Mouse (Mus musculus) lung, embryonic 16.5 days (tissue): ENCODE measurements around the gene Fbxl3. TPM values are rescaled to one million over a fixed set of nuclear protein-coding genes. Genes with fewer than 3 reads are reported as not detected.

ENCODE experiments used
- ATAC-seq: fragments of 200-750 bp; cut with Nextera tagmentation; 2 replicates; pipeline ENCODE4 v1.8.0; 2017; ENCODE audit warnings: low read depth, mild to moderate bottlenecking, moderate library complexity
- H3K27ac ChIP-seq: fragments of 300-500 bp; sonication (generic); 2 replicates; pipeline ENCODE4 v1.5.1; 2014; ENCODE audit warnings: mild to moderate bottlenecking, control low read depth, low read length
- H3K27me3 ChIP-seq: fragments of 300-500 bp; sonication (generic); 2 replicates; pipeline ENCODE4 v1.6.1; 2014; ENCODE audit warnings: low read depth, low read length, mixed read lengths; ENCODE audit not compliant: control insufficient read depth, insufficient read depth
- H3K36me3 ChIP-seq: fragments of 300-500 bp; sonication (generic); 2 replicates; pipeline ENCODE4 v1.6.1; 2014; ENCODE audit warnings: low read length; ENCODE audit not compliant: control insufficient read depth, insufficient read depth
- H3K4me1 ChIP-seq: fragments of 300-500 bp; sonication (generic); replicated peaks from 2 replicates; pipeline ENCODE4 v1.6.1; 2014; ENCODE audit warnings: low read length, mixed read lengths; ENCODE audit not compliant: control insufficient read depth, insufficient read depth
- H3K4me2 ChIP-seq: fragments of 300-500 bp; sonication (generic); 2 replicates; pipeline ENCODE4 v1.6.1; 2014; ENCODE audit warnings: low read depth, low read length, control low read depth
- H3K4me3 ChIP-seq: fragments of 300-500 bp; sonication (generic); 2 replicates; pipeline ENCODE4 v1.5.1; 2014; ENCODE audit warnings: mild to moderate bottlenecking, low read length, control low read depth
- H3K9ac ChIP-seq: fragments of 300-500 bp; sonication (generic); 2 replicates; pipeline ENCODE4 v1.6.1; 2014; ENCODE audit warnings: low read length, control low read depth
- H3K9me3 ChIP-seq: fragments of 300-500 bp; sonication (generic); 2 replicates; pipeline ENCODE4 v1.6.1; 2016; ENCODE audit warnings: low read length; ENCODE audit not compliant: control insufficient read depth
- WGBS: fragments of 180-500 bp; shearing (Covaris S2); extraction: QIAGEN DNeasy Blood & Tissue Kit; methylation state at CpG from one replicate; pipeline ENCODE4 v1.1.7; 2014; 5-methylcytosine and 5-hydroxymethylcytosine counted together
- polyA plus RNA-seq: library from polyadenylated mRNA; unstranded; fragments of >200 nt; fragmentation: Nextera tagmentation; extraction: Ambion mirVana; gene quantifications from 2 replicates; pipeline ENCODE4 v1.2.1, GENCODE M21; 2015

Fbxl3 gene
- polyA plus RNA-seq = 22.6 and 24.7 TPM in 2 replicates

DNA sequence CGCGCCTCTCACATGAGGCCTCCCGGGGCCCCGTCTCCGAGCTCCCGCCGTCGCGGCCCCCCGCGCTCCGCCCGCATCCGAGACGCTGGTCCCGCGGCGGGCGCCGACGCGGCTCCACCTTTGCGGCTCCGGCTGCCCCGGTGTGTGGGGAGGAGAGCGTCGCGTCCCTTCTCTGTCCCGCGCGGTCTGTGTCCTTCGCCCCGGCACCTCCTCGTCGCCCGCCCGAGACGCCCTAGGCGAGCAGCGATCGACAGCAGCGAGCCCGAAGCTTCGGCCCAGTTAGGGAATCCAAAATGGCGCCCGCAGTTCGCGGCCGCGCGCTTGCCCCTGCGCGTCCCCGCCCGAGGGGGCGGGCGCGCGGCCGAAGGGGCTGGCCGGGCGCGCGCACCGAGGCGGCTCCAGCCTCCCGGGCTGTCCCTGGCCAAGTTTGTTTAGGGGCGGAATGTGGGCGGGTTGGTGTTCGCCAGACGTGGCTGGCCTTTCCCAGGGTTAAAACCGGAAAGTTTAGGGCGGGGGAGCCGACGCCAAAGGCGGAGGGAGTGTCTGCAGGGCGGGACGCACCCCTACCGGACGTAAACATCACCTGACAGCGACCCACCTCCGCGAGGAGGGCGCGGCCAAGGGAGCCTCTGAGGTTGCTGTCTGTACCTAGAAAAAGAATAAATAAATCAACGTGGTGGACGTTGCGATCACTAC, at the start of gene Fbxl3:
TSS of gene Fbxl3 (minus strand) at position 329 of the 696 bp plus-strand sequence.
- H3K27me3 ChIP-seq = no peaks in the 10 kb centered on the region
- H3K9ac ChIP-seq = peak within 1 kb of the TSS; percentile 100
- peak within 1 kb of the TSS; percentile 84 for H3K4me3 ChIP-seq
- no peaks in the 10 kb centered on the region for H3K9me3 ChIP-seq
- peak within 1 kb of the TSS; percentile 79 for H3K4me2 ChIP-seq
- peak within 1 kb of the TSS; percentile 100 for H3K27ac ChIP-seq
- WGBS = under 1% methylated on average over 62 of the region's 88 CpGs
- ATAC-seq = peak; percentile 95
- H3K4me1 ChIP-seq = peaks cover 19% of the 10 kb centered on the region
- peaks cover 7% of the 10 kb centered on the region for H3K36me3 ChIP-seq

DNA sequence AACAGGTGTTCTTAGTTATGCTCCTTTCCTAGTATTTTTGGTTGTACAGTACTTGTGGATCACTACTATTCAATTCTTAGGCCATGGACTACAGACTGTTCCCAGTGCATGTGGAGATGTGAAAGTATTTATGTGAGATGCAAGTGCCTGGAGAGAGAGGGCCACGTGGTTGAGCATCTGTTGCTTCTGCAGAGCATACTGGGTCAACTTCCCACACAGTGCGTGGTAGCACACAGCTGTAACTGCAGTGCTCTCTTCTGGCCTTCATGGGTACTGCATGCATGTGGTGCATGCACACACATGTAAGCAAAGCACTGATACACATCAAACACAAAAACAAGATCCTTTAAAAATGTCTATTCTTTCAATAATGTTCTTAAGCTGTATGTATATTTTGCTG, 32.6 kb upstream of the Fbxl3 start:
- Histone ChIP-seq H3K4me3 (no peak overlapping the region), H3K36me3 (peaks cover 32% of the 10 kb centered on the region), H3K4me2 (no peak overlapping the region), H3K27me3 (no peaks in the 10 kb centered on the region), H3K4me1 (no peaks in the 10 kb centered on the region), H3K9ac (no peak overlapping the region), H3K9me3 (no peaks in the 10 kb centered on the region), H3K27ac (no peak overlapping the region)
- no peak for ATAC-seq
- WGBS = 78% methylated on average over 2 of the region's 2 CpGs

DNA sequence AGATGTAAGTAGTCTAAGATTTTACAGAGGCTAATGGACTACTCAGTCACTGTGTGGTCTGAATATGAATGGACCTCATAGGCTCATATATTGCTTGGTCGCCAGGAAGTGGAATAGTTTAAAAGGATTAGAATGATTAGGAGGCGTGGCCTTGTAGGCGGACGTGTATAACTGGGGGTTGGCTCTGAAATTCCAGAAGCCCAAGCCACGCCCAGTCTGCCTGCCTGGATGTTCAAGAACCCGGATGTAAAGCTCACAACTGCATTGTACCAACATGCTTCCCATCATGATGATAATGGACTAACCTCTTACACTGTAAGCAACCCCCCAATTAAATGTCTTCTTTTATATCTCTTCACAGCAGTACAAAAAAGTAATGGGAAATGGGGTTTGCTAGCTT, 26.4 kb upstream of the Fbxl3 start:
- Histone ChIP-seq H3K4me1 (no peaks in the 10 kb centered on the region), H3K4me2 (no peak overlapping the region), H3K36me3 (peaks cover 27% of the 10 kb centered on the region), H3K9me3 (no peaks in the 10 kb centered on the region), H3K9ac (no peak overlapping the region), H3K4me3 (no peak overlapping the region), H3K27me3 (no peaks in the 10 kb centered on the region), H3K27ac (no peak overlapping the region)
- no peak for ATAC-seq
- 82% methylated on average over 6 of the region's 6 CpGs for WGBS

DNA sequence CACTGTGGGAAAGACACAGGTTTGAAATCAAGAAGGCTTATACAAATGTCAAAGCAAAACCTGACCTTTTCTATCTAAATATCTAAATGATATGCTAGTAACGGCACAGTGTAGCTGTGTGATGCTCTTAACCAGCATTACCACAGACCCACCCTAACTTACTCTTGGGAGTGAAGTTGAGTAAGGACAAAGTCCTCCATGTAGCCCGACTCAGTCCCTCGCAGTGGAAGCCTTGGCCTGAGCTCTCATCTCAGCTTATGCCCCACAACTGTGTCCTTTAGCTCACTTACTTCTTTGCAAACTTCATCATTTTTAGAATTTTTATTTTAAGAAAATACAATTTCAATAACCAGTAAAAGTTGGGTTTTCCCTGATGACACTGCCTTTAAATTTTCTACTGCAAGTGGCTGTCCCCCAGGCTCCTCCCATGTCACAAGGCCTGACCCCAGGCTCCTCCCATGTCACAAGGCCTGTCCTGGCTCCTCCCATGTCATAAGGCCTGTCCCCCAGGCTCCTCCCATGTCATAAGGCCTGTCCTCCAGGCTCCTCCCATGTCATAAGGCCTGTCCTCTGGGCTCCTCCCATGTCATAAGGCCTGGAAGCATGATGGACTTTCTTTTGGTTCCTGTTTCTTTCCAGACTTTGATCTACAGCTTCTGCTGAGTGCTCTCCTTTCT, 15.8 kb upstream of the Fbxl3 start:
- Histone ChIP-seq H3K4me3 (no peak overlapping the region), H3K9me3 (no peaks in the 10 kb centered on the region), H3K9ac (no peak overlapping the region), H3K27ac (no peak overlapping the region), H3K4me1 (no peaks in the 10 kb centered on the region), H3K36me3 (peaks cover 30% of the 10 kb centered on the region), H3K4me2 (no peak overlapping the region), H3K27me3 (no peaks in the 10 kb centered on the region)
- WGBS = 92% methylated on average over 3 of the region's 3 CpGs
- ATAC-seq = no peak

DNA sequence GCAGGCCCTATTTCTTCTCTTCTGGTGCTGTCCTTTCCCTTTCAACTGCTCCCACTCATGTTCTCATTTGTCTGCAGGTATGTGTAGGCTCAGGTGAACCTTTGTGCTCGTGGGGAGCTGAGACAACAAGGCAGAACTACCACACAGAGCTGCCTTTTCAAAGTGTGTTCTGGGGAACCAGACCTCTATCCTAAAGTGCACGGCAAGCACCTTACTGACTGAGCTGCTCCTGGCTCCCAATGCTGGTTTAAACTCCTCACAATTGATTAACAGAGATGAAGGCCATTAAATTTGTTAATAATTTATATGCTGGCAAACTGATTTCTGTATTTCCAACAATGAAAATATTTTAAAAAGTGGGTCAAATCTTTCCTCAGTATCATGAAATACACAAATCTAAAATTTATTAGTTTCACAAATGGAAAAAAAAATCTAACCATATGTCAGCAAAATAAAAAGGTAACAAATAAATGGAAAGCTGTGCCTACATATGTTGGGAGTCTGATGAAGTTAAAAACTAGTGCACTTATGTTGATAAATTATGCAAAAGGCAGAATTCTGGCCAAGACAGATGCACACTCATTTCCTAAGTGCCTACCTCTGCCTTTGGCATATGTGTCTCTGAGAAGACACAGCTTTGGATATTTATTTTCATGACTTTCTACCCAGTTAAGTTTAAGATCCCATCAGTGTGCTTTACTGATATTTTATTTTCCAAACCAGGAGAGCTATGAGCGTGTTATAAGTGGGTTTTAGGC, 13.4 kb upstream of the Fbxl3 start:
- Histone ChIP-seq H3K27ac (no peak overlapping the region), H3K4me2 (no peak overlapping the region), H3K4me3 (no peak overlapping the region), H3K4me1 (no peaks in the 10 kb centered on the region), H3K9ac (no peak overlapping the region), H3K36me3 (peaks cover 18% of the 10 kb centered on the region), H3K9me3 (no peaks in the 10 kb centered on the region), H3K27me3 (no peaks in the 10 kb centered on the region)
- no peak for ATAC-seq
- WGBS = 79% methylated on average over 3 of the region's 3 CpGs

DNA sequence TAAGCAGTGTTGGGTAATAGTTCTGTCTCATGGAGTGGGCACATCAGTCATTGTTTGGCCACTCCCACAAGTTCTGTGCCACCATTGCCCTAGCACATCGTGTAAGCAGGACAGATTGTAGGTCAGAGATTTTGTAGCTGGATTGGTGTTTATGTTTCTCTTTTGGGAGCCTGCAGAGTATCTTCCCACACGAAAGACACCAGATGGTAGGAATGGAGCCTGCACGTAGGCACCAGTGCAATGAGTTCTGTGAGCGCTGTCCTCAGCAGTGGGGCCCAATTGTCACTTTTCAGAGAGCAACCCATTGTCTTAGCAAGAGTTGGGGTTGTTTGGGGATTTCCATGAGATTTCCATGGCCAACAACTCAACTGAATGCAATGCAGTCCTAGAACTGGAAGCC, 10.6 kb upstream of the Fbxl3 start:
- Histone ChIP-seq H3K4me2 (no peak overlapping the region), H3K4me3 (no peak overlapping the region), H3K9me3 (no peaks in the 10 kb centered on the region), H3K4me1 (no peaks in the 10 kb centered on the region), H3K27ac (no peak overlapping the region), H3K36me3 (peaks cover 4% of the 10 kb centered on the region; the same call in 1 of the 2 replicates), H3K9ac (no peak overlapping the region), H3K27me3 (no peaks in the 10 kb centered on the region)
- WGBS = 79% methylated on average over 4 of the region's 4 CpGs
- ATAC-seq = no peak

DNA sequence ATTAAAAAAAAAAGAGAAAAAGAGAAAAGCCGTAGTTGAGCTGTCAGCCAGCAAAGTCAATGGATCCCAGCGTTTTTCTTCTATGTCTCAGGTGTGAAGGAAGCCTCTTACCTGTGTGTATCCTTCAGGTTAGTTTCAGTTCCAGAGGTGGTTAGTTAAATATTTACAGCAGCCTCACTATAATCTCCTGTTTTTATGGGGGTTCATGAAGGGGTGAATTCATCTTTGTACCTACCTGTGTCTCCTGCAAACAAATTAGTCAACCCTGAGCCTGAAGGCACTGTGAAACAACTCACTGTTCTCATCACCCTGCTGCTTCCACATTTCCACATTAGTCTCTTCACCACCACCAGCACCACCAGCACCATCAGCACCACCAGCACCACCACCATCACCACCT, 6.9 kb upstream of the Fbxl3 start:
- Histone ChIP-seq H3K27ac (no peak overlapping the region), H3K27me3 (no peaks in the 10 kb centered on the region), H3K4me2 (no peak overlapping the region), H3K4me1 (peaks cover under 1% of the 10 kb centered on the region; the same call in 1 of the 2 replicates), H3K4me3 (no peak overlapping the region), H3K36me3 (no peaks in the 10 kb centered on the region), H3K9me3 (no peaks in the 10 kb centered on the region), H3K9ac (no peak overlapping the region)
- WGBS = 80% methylated on average over 2 of the region's 2 CpGs
- no peak for ATAC-seq

DNA sequence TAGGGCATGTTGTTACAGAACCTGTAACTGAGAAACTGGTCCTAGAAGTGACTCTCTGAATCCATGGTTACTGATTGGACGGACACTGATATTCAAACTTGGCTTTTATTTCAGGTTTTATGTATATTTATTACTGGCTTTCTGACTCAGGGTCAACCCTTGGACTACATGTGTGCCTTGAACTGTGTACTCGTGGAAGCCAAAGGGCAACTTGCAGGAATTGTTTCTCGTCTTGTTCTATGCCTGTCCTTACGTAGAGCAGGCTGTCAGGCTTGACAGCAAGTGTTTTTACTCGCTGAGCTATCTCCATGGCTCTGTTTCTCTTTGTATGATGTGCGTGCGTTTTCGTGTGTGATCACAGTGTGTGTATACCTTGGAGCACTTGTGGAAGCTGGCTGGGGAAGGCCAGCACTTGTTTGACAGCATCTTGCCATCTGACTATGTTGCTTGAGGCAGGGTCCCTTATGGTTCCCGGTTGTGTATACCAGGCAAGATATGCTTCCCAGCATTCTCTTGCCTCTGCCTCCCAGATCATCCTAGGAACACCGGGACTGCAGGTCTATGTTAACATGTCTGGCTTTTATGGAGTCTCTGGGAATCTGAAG, 3.5 kb upstream of the Fbxl3 start:
- WGBS = 48% methylated on average over 10 of the region's 10 CpGs

DNA sequence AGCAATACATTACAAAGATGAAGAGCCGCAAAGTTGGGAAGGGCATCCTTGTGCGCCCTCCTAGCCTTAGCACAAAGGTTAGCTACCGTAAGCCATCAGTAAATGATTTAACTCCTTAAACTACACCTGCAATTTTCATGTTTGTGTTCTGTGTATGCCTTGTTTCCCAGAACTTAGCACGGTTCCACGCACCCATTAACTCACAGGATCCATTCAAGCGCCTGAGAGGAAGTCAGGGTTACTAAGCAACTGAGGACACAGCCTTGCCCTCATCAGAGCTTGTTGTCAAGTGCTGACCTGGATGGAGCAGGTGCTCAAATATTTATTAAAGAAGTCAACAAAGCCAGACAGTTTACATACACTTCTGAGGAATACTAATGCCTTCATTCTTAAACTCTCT, 2.9 kb upstream of the Fbxl3 start:
- no peak overlapping the region for H3K4me3 ChIP-seq
- H3K9me3 ChIP-seq = no peaks in the 10 kb centered on the region
- ATAC-seq = no peak
- H3K9ac ChIP-seq = no peak overlapping the region
- H3K36me3 ChIP-seq = no peaks in the 10 kb centered on the region
- H3K4me1 ChIP-seq = peaks cover 8% of the 10 kb centered on the region
- H3K27ac ChIP-seq = no peak overlapping the region
- no peaks in the 10 kb centered on the region for H3K27me3 ChIP-seq
- no peak overlapping the region for H3K4me2 ChIP-seq
- 53% methylated on average over 6 of the region's 6 CpGs for WGBS

More for the DNA sequence above, 3.5 kb upstream of the Fbxl3 start:
- no peak overlapping the region for H3K9ac ChIP-seq
- ATAC-seq = no peak
- peaks cover 6% of the 10 kb centered on the region for H3K4me1 ChIP-seq
- no peaks in the 10 kb centered on the region for H3K36me3 ChIP-seq
- no peaks in the 10 kb centered on the region for H3K9me3 ChIP-seq
- no peak overlapping the region for H3K4me3 ChIP-seq
- no peaks in the 10 kb centered on the region for H3K27me3 ChIP-seq
- H3K27ac ChIP-seq = no peak overlapping the region
- H3K4me2 ChIP-seq = no peak overlapping the region
